Mouse (Mus musculus) liver, adult 2 months (tissue): ENCODE results near the gene Kcnc1. TPM values are rescaled to one million over a fixed set of nuclear protein-coding genes. Genes with fewer than 3 reads are reported as not detected.

Source experiments
- DNase-seq: peaks from one replicate; pipeline ENCODE4 v3.0.0-alpha.2; 2011; ENCODE audit warnings: low read depth, low spot score; ENCODE audit errors: extremely low read depth
- H3K27ac ChIP-seq: fragments of 200-500 bp; replicated peaks from 2 replicates; pipeline ENCODE4 v1.5.1; 2012; ENCODE audit warnings: low read depth, mild to moderate bottlenecking, control low read depth, inconsistent platforms, low read length; ENCODE audit not compliant: insufficient read depth
- H3K27me3 ChIP-seq: fragments of 200-500 bp; 2 replicates; pipeline ENCODE4 v1.6.1; 2012; ENCODE audit warnings: mild to moderate bottlenecking, moderate library complexity, low read length, inconsistent platforms; ENCODE audit not compliant: control insufficient read depth, insufficient read depth
- H3K36me3 ChIP-seq: fragments of 200-500 bp; 2 replicates; pipeline ENCODE4 v1.6.1; 2012; ENCODE audit warnings: low read length, inconsistent platforms; ENCODE audit not compliant: control insufficient read depth, insufficient read depth
- H3K4me1 ChIP-seq: fragments of 200-500 bp; 2 replicates; pipeline ENCODE4 v1.6.1; 2011; ENCODE audit warnings: low read length; ENCODE audit not compliant: control insufficient read depth, insufficient read depth
- H3K4me3 ChIP-seq: fragments of 200-500 bp; 2 replicates; pipeline ENCODE4 v1.5.1; 2011; ENCODE audit warnings: low read depth, mild to moderate bottlenecking, control low read depth, low read length, moderate library complexity; ENCODE audit not compliant: insufficient read depth
- H3K79me2 ChIP-seq: fragments of 200-500 bp; 2 replicates; pipeline ENCODE4 v1.6.1; 2012; ENCODE audit warnings: inconsistent platforms, mild to moderate bottlenecking, low read length, moderate library complexity; ENCODE audit not compliant: control insufficient read depth, insufficient read depth
- H3K9ac ChIP-seq: fragments of 200-500 bp; 2 replicates; pipeline ENCODE4 v1.6.1; 2012; ENCODE audit warnings: low read depth, mild to moderate bottlenecking, control low read depth, inconsistent platforms, low read length
- CTCF ChIP-seq: fragments of 200-500 bp; IDR thresholded peaks from 2 replicates; pipeline ENCODE4 v1.5.1; 2011; ENCODE audit warnings: low read depth, low read length, control low read depth
- POLR2A ChIP-seq: fragments of 200-500 bp; IDR thresholded peaks from 2 replicates; pipeline ENCODE4 v1.6.1; 2011; ENCODE audit warnings: low read length, control low read depth; ENCODE audit not compliant: insufficient read depth; ENCODE audit errors: extremely low read depth
- WGBS: fragments of 180-500 bp; shearing (Covaris S2); methylation state at CpG from one replicate; pipeline ENCODE4 v1.1.7; 2018; 5-methylcytosine and 5-hydroxymethylcytosine counted together
- polyA plus RNA-seq: library from polyadenylated mRNA; depleted of rRNA; stranded (reverse); fragments of >200 nt; gene quantifications from 2 replicates; pipeline ENCODE4 v1.2.3, GENCODE M21; 2012
- total RNA-seq: library from RNA; depleted of rRNA; stranded (reverse); fragments of >200 nt; gene quantifications from 2 replicates; pipeline ENCODE4 v1.2.3, GENCODE M21; 2014

The Kcnc1 gene
- total and polyA plus RNA-seq, 2 experiments, result under 0.01 TPM; not detected in 1

- Histone ChIP-seq H3K27ac (no peak overlapping the region), H3K79me2 (no peaks in the 10 kb centered on the region), H3K4me3 (no peak overlapping the region), H3K9ac (no peak overlapping the region), H3K27me3 (no peaks in the 10 kb centered on the region; the same call in 1 of the 2 replicates), H3K36me3 (no peaks in the 10 kb centered on the region), H3K4me1 (no peaks in the 10 kb centered on the region)
- no peak for TF ChIP-seq POLR2A
- TF ChIP-seq CTCF, result no peak
- 49% methylated on average over 4 of the region's 4 CpGs for WGBS
- peak; percentile 18 for DNase-seq
Observed at GRCm38 (mm10) chr7:46390226-46390625, 6.1 kb upstream of the Kcnc1 start.

DNA sequence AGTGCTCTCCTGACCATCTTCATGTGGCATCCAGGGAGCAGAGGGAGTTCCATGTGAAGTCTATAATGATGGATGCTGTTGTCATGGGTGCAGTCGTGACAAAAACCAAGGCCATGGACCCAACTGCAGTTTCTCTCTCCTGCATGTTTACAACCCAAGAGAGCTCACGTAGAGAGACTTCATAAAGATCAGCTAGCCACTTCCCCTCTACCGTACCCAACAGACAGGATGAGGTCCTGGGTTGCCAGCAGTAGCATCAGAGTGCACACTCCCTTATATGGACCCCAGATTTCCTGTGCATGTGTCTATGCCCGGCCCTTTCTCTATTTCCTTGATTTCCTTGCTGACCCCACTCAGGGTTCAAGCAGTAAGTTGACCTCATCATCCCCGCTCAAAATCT lies 4.6 kb upstream of the Kcnc1 start:
- 59% methylated on average over 5 of the region's 5 CpGs for WGBS
- H3K9ac ChIP-seq, result no peak overlapping the region
- H3K36me3 ChIP-seq, result no peaks in the 10 kb centered on the region
- H3K4me1 ChIP-seq, result no peaks in the 10 kb centered on the region
- TF ChIP-seq POLR2A (no peak), CTCF (no peak)
- no peak overlapping the region for H3K27ac ChIP-seq
- no peak overlapping the region for H3K4me3 ChIP-seq
- no peak for DNase-seq
- H3K79me2 ChIP-seq, result no peaks in the 10 kb centered on the region
- H3K27me3 ChIP-seq, result peaks cover 12% of the 10 kb centered on the region

GRCm38 (mm10) chr7:46393116-46393515 lies 3.2 kb upstream of the Kcnc1 start:
- peak; percentile 51 for DNase-seq
- H3K9ac ChIP-seq, result no peak overlapping the region
- TF ChIP-seq POLR2A (no peak), CTCF (peak; percentile 98)
- no peaks in the 10 kb centered on the region for H3K79me2 ChIP-seq
- 0% methylated on average over 2 of the region's 2 CpGs for WGBS
- no peaks in the 10 kb centered on the region for H3K4me1 ChIP-seq
- peaks cover 25% of the 10 kb centered on the region for H3K27me3 ChIP-seq
- no peak overlapping the region for H3K27ac ChIP-seq
- no peak overlapping the region for H3K4me3 ChIP-seq
- no peaks in the 10 kb centered on the region for H3K36me3 ChIP-seq

DNA sequence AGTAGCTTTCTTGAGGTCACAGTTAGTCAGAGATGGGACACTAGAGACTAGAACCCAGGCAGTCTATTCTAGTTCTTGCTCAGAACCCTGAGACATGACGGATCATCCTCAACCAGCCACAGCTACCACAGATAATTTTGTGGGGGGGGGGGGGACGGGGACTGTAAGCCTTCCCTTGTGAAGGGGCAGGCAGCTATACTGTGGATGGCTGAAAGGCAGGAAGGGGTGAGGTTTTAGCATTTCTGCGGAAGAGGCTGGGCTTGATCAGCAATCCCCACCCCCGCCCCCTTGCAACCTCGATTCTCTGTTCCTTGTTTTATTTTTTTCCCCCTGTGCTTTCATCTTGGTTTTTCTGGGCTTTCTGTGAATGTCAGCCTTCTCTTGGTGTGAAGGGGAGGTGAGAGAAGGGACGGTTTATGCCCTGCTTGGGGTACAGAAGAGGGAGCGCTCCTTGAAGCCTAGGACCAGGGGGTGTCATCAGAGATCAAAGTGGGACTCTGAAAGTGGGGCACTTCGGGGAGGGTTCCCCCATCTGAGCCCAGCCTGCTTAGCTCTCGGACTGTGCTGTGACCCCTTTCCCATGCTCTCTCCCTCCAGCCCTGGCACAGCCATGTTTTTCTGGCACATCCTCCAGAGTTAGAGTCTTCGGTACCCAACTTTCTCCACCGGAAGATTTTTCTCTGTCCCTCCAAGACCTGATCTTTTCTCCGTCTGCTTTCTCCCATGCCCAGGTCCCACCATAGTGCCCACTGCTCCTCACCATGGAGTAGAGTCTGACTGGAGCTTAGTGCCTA lies 2.4 kb upstream of the Kcnc1 start:
- H3K9ac ChIP-seq, result no peak overlapping the region
- no peak overlapping the region for H3K27ac ChIP-seq
- H3K36me3 ChIP-seq, result no peaks in the 10 kb centered on the region
- H3K4me3 ChIP-seq, result no peak overlapping the region
- no peak for TF ChIP-seq CTCF
- TF ChIP-seq POLR2A, result no peak
- DNase-seq, result no peak
- 39% methylated on average over 12 of the region's 12 CpGs for WGBS
- peaks cover 29% of the 10 kb centered on the region for H3K27me3 ChIP-seq
- no peaks in the 10 kb centered on the region for H3K79me2 ChIP-seq
- no peaks in the 10 kb centered on the region for H3K4me1 ChIP-seq

- Histone ChIP-seq H3K27me3 (peaks cover 29% of the 10 kb centered on the region), H3K9ac (no peak overlapping the region), H3K36me3 (no peaks in the 10 kb centered on the region), H3K79me2 (no peaks in the 10 kb centered on the region), H3K4me1 (no peaks in the 10 kb centered on the region), H3K27ac (no peak overlapping the region), H3K4me3 (no peak overlapping the region)
- no peak for DNase-seq
- TF ChIP-seq CTCF (no peak), POLR2A (no peak)
- WGBS, result 57% methylated on average over 4 of the region's 4 CpGs
Observed at GRCm38 (mm10) chr7:46394933-46395332, 1.4 kb upstream of the Kcnc1 start.

GRCm38 (mm10) chr7:46395571-46395970 lies 726 bp upstream of the Kcnc1 start:
- Histone ChIP-seq H3K4me1 (no peaks in the 10 kb centered on the region), H3K27me3 (peaks cover 29% of the 10 kb centered on the region), H3K4me3 (no peak overlapping the region), H3K79me2 (no peaks in the 10 kb centered on the region), H3K36me3 (no peaks in the 10 kb centered on the region), H3K9ac (no peak overlapping the region), H3K27ac (no peak overlapping the region)
- WGBS, result 27% methylated on average over 6 of the region's 6 CpGs
- TF ChIP-seq CTCF (no peak), POLR2A (no peak)
- DNase-seq, result no peak
